Mouse (Mus musculus) cerebellum, adult 9-10 months (tissue): ENCODE data around the gene Insl5.

Experiments
- DNase-seq: peaks from one replicate; pipeline ENCODE4 v3.0.0; 2022

Gene Insl5

DNA sequence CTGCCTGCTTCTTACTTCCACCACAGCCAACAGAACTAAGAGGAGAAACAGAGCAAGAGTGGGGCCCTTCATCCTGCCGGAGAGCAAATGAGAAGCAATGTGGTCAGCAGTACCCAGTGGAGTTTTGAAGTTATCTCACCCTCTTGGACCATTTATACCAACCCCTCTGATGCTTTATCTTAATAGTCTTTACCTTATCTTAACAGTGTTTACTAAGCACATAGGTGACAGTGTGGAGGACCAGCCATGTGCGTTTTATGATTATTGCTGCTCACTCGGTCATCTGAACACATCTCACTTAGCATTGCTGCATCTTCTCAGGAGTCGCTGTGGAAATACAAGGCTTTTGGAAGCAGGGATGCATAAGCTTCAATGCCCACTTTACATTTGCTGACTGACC lies at the start of gene Insl5:
TSS of gene Insl5 (minus strand) at position 222 of the 400 bp plus-strand sequence.
- no peak for DNase-seq

DNA sequence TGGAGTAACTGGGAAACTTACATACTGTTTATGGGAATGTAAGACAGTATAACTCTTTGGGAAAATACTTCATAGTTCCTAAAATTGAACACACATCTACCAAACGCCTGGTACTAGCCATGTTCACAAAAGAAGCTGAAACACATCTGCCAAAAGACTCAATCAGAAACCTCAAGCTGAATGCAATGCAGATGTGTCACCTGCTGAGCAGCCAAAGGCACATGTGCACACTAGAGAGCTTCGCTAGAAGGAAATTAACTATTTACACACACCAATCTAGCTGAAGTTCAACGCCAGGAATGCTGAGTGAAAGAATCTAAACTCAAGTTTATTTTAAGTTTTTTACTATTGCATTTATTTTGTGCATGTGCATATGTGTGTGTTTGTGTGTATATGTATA lies 44.0 kb upstream of the Insl5 start:
- DNase-seq: no peak

DNA sequence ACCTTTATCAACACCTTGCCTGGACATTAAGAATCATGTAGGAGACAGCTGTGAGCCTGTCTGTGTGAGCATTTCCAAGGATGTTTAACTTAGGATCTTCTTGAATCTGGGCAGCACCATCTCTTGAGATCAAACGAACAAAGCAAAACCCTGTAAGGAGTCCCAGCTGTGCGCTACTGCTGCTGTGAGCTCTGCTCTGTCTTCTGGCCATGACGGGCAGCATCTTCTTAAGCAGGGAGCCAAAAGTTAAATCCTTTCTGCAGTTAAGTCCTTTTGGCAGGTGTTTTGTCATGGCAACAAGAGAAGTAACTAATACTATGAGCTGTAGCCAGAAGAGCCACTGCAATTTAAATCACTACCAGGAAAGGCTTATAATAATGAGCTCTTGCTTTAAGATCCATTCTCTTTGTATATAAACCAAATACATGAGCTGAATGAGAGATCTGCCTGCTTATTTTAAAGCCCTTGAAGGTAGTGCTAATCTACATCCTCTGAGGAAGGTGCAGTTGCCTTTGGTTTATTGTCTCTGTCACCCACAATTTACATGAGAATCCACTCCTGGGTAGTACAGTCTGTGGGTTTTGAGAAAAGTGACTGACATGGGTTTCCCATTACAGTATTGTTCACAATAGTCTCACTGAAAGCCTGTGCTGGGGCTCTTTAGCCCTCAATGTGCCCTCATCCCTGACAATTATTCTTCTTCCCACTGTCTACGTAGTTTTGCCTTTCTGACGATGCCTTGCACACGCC lies 41.4 kb upstream of the Insl5 start:
- no peak for DNase-seq

DNA sequence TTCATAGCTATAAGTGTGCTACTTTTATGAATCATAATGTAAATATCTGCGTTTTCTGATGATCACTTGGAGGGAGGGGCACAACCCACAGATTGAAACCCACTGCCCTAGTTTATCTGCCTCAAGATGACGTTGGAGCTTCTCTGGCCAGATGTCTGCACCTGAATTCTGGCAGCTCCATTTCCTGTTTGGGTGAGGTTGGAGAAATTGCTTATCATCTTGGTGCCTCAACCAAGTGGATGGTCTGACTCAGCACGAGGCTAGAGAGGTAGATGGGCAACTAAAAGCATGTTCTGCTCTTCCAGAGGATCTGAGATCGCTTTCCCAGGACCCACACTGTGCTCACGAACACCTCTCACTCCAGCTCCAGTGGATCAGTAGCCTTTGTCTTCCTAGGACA lies 38.3 kb upstream of the Insl5 start:
- DNase-seq: no peak

DNA sequence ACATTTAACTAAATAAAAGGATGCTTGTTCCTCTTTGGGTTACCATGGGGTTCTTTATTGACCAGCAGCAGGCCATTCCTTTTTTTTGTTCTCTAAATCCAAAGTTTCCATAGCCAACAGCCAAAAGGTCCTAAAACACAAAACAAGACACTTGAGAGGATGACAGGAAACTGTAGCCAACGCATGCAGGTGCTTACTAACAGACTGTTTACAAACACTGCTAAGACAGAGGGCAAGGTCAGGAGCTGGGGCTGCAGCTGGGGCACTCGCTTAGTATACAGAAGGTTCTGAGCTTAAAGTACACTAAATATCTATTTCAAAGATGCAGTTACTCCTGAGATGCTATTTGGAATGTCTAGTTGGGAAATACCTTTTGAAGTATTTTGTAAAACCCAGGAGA lies 37.8 kb upstream of the Insl5 start:
- DNase-seq: no peak

DNA sequence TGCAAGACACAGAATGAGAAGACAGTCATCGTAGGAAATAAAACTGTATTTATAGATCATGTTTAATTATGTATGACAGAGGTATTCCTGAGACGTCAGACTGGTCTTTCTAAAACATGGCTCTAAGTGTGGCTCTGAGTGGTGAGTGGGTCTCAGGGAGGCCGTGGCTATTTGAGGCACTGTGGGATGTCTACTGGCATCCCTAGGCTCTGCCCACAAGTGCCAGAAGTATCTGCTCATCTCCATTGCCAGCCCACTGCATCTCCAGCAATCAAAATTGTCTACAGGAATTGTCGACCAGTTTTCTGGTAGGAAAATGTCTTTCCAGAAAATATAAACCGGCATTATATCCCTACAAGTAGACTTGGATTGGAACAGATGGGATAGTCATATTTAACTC lies 30.3 kb upstream of the Insl5 start:
- no peak for DNase-seq

DNA sequence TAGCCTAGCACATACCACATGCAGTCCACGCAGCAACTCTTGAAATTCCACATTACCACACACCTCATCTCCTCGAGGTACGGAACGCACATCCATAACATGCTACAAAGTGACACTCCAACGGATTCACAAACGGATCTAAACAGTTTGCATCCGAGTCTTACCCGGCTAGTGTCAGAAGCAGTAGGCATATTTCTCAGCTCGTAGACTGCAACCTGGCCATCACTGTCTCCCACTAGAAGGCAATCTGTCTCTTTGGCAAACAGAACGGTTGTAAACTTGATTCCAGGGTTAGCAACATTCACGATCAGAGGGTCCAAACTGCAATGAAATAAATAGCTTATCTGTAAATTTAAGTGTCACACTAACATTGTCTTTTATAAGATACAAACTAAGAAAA lies 21.4 kb upstream of the Insl5 start:
- no peak for DNase-seq

DNA sequence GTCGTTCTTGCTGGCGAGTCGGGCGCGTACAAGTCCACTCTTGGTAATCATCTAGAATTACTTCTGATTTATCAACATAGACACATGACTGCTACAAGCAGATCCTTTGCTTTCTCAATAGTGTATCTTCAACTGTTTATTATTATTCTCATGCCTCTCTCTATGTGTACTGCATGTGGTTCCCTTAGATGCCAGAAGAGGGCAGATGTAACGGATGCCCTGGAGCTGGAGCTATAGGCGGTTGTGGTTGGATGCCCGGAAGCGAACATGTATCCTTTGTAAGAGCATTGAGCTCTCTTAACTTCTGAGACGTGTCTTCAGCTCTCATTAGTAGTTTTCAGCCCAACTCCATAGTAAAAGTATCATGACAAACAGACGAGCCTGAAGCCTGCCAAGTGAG lies 16.4 kb upstream of the Insl5 start:
- no peak for DNase-seq

DNA sequence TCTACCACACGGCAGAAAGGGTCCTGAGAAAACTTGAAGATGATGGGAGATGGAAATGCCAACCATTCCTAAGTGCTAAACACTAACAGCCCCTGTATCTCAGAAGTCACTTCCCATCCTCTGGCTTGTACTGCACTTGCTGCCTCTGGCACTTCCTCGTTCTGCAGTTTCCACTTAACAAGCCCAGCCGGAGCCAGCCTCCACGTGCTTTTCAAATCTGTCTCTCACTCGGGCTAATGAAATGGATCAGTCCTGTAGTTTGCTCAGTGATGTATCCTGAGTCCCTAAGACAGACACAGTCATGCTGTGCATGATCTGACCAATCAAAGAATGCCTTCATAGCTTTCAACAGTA lies 13.2 kb upstream of the Insl5 start:
- no peak for DNase-seq

DNA sequence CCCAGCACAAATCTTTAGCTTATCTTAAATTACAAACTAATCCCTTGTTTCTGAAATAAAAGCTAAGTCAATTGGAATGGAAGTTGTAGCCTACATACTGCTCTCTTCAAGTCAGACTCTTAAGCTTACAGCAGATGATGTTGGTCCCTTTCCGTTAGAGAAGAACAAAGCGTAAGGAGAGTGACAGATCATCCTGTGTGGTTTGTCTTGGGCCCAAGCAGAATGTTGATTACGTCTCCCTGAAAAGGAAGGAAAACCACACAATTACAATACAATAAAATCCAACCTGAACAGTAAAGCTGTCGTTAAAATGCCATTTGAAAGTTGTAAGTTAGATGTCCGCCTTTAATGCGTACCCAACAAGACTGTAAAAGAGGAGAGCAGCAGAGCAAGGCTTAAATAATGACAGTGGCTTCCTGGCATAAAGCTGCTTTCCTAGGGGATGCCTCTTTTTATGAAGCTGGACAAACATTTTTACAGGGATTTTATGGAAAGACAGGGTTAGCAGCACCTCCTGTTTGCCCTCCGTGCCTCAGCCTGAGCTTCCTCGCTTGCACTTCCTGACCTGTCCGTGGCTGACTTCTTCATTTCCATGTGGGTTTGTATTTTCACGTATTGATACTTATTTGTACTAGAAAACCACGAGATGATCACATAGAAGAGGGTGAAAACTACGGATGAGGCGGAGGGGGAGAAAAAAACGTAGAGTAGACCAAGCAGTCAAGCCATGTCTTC lies 12.6 kb upstream of the Insl5 start:
- DNase-seq: no peak

DNA sequence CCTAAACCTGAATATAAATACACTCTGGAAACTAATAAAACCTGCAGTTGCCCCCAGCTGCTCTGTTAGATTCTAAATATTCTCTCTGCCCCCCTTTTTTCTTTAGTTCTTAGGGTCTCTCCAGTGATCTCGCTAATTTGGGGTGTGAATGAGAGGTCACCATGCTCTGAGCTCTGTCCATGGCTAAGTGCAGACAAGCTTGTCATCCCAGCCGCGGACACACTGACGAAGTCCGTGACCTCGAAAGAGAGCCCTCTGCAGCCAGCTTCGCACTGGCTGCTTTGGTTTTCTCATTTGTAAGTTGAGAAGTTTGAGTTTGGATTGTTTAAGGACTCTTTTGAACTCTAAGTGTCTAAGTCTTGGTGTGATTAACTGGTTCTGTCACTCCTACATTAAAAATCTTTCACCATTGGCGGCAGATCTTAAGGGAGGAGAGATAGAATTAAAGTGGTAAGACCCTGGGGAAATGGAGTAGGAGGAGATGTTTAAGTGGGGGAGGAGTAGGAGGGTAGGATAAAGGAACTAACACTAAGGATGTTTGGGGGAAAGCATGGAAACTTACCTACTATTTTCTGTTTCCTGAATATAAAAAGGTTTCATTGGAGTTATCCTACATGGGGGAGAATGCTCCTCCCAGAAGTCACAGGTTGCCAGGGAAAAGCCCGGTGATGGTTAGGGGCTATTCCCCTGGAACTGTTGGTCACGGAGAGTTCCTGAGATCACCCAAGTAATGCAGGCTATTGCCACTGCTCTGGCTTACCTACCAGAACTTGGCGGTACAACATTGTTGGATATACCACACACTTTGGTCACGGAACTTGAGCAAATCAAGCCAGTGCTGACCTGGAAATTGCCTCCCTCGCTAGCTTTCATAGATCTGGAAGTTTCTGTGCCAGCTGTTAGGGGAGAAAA lies 1.8 kb upstream of the Insl5 start:
- no peak for DNase-seq

DNA sequence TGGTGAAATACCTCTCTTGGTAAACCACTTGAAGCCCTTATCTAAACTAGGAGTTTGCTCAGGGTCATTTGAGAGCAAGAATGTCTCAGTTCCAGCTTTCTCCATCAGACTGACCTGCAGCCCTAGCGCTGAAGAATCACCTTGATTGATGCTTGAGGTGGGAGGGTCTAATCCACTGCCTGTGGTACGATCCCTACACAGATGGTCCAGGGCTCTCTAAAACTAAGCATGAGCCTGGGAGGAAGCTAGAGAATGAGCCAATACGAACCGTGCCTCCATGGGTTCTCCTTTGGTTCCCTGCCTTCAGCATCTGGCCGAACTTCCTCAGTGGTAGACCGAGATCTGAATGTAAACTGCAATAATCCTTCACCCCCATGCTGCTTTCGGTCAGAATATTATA lies 1.1 kb upstream of the Insl5 start:
- no peak for DNase-seq

DNA sequence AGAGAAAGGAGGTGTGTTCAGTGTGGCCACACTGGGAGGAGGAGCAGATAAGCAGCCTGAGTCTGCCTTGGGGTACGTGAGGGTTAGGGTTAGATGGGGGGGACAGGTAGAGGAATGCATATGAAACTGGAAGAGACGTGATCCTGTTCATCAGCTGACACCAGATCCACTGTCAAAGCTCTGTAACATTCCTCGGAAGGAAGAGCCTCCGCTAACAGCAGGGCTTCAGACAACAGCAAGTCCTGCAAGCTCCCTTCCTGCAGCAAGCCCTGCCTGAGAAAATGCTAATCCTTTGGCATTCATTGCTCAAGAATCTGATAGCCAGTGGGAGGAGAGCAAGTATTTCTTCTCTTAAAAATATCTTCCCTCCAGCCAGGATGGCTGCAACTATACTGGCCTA lies 13.2 kb downstream of the Insl5 start:
- DNase-seq: no peak

DNA sequence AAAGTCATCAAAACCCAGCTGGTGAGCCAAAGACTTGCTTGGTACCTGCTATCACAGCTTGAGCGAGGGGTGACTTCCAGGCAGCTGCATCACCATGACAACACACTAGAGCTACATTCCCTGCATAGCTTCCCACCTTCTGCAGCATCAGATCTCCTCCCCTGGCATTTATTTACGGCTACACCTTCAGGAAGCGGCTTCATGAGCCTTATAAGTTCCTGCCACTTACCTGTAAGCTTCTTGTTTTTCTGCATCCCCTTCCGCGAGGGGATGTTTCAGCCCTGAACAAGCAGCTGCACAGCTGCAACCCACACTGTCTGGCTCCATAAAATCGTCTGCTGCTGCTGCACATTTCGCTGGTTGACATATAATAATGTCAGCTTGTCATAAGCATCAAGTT lies 14.8 kb downstream of the Insl5 start:
- DNase-seq: no peak

DNA sequence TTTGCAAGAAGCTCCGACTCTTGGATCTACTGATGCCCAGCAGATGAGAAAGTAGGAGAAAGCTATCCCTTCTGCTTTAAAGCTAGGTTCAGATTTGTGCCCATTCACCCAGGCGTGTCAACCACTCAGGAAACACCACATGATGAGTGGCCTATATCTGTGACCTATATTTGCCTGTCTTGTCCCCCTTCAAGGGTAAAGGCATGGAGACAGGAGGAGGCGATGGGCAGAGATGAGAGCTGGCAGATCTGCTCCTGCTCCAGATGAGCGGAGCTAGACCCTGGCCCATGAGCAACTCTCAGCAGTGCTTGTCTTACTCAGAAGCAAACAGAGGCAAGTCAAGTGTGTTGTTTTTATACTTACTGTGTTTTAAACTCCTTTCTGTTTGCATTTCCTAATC lies 15.9 kb downstream of the Insl5 start:
- peak; percentile 6 for DNase-seq

DNA sequence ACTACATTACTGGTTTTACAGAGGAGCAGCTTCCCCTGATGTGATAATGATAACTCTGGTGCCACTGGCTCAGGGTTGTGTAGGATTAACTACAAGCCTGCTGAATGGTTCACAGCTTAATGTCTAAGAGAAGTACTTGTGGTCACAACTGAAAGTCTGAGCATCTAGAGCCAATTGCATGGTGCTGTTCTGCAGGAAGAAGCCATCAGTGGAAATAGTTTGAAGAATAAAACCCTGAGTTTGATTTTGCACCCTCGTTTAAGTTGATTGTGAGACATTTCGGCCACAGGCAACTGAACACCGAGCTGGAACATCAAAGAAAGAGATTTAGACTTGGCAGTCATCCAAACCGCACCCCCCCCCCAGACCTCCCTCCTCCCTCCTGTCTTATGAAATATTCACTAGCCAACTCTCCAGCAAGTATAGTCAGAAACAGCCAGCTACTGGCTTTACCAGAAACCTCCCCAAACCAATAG lies 19.7 kb downstream of the Insl5 start:
- DNase-seq: no peak

DNA sequence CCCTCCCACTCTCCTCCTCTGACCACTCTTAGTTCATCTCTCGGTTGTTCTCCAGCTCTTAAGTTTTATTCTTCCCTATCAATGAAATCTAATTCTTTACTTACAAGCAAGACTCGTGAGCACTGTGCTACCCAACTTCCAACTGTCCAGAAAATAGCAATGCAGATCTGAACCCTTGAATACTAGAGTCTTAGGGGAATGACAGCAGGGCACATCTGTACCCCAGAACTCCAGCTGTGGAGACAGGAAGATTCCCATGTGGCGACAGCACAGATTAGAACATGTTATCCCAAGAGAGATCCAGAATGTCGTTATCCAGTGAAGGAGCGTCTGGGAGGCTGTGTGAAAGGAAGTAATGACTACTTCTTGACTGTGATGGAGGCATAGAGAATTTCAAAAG lies 20.4 kb downstream of the Insl5 start:
- no peak for DNase-seq

DNA sequence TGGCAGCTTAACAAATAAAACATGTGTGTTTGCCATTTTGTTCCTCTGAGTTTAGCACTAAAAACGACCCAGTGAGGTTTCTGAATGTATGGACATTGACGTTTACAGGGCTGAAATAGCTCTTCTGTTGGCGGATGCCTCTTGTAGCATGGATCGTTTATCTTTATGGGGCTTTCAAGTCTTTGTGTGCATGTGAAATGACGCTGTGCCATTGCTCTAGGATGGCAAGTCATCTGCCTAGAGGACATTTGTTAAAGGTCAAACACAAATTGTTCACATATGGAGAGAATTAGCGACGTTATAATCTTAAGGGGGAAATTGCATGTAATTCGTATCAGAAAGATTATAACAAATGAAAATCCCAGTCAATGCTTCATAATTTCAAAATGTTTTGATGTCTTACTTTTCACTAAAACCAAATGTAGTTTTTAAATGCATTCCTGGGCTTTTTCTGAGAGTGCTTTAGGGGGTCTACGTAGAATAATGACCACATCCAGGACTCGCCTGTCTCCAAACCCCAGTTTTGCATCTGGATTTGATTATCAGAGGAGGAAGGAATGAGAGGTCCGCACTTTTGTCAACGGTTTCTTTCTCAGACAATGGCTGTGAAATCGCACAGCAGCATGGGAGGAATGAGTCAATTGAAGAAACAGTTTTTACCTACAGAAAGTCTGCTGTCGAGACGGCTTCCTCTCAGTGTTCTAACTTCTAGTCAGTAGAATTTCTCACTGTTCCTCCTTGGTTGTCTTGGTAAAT lies 21.3 kb downstream of the Insl5 start:
- DNase-seq: no peak

DNA sequence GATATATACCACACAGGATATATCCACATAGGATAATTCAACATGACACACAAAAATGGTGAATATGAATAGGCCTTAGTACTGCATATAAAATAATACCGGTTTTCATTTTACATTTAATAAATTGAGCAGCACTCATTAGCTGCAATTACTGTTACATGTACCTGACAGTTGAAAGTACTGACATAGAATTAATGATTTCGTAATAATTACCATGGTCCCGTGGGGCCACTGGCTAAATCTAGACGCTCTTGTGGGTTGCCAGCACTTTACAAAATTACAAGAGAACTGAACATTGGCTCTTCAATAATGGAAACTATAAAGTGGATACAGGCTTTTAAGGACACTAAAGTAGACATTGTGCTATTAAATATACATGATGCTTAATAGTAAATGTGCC lies 22.0 kb downstream of the Insl5 start:
- no peak for DNase-seq

DNA sequence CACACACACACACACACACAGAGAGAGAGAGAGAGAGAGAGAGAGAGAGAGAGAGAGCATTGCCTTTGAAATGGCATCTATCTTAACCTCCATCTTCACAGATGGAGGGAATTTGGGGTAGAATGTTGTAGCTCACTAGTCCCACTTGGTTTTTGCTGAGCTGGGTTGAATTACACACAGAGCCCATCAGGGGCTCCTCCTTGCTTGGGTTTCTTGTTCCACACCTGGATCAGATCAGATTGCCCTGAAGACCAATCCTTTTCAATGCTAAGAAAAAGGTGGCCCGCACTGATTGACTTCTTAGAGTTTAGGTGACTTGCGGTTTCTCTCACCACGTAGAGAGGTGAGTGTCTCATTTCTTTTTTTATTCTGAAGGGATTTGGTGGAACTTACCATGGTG lies 35.0 kb downstream of the Insl5 start:
- DNase-seq: no peak

DNA sequence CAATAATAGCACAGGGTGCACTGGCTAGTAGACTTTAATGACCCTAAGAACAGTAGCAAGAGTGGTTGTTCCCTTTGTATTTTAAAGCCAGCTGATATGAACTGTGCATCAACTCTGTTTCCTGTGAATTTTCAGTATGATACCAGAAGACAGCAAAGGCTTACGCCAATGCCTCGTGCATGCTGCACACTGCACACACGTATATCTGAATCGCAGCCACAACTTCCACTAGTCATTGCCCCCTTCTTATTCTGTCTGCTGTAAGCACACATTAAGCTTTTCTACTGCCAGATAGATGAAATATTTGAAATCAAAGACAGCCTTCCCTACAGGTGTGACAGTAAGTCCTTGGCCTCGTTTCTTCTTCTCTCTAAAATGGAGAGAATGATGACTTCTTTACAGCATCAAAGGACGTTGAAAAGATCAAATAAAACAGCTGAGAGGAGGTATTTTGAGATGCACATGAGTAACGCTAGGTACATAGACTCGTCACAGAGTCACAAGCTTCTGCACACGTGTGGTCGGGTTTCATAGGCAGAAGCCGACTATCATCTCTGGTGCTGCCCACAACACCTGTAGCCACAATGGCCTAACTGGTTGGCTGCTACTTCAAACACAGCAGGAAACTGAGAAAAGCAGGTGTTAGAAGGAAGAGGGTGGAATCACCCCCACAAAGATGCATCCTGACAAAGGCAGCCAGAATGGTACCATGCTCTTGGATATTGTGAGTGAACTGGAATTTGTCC lies 35.9 kb downstream of the Insl5 start:
- no peak for DNase-seq

DNA sequence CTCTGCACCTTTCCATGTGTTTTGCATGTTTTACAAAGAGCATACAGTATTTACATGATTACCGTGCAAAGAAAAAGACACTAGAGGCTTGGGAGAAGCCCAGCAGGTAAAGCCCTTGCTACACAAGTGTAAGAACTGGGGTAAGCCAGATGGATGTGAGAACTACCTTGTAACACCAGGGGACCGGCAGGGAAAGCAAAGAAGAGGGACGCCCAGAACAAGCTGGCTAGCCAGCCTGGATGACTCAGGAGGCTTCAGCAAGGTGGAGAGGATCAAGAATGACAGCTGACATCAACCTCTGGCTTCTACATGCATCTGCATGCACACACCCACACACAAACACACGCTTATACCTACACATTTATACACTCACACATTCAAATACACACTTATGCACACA lies 36.6 kb downstream of the Insl5 start:
- no peak for DNase-seq
